In genomic region chr8:64732596-64732995, GRCm38 (mm10) we compare ENCODE assay signal across 8 mouse cellular contexts. TPM values are rescaled to one million over a fixed set of nuclear protein-coding genes. Genes with fewer than 3 reads are reported as not detected.
A peak's percentile ranks its signal among the peaks of the same experiment; 100 is the strongest.
DNase-seq lines count a peak whose midpoint lies in the region; ATAC-seq and TF ChIP-seq lines count a peak whose summit lies in the region.

No protein-coding gene starts in this region.

- H3K27me3 ChIP-seq in heart, embryonic 14.5 days (ENCODE audit: control insufficient read depth, insufficient read depth, low read length), result no peaks in the 10 kb centered on the region
- no peaks in the 10 kb centered on the region for H3K27me3 ChIP-seq in hindbrain, embryonic 13.5 days
- H3K27me3 ChIP-seq in midbrain, embryonic 13.5 days, result no peaks in the 10 kb centered on the region

- peaks cover 21% of the 10 kb centered on the region for H3K36me3 ChIP-seq in heart, embryonic 14.5 days (ENCODE audit: control insufficient read depth, insufficient read depth, low read length)
- peaks cover 22% of the 10 kb centered on the region for H3K36me3 ChIP-seq in hindbrain, embryonic 13.5 days
- H3K36me3 ChIP-seq in midbrain, embryonic 13.5 days, result peaks cover 25% of the 10 kb centered on the region

- WGBS in heart, embryonic 14.5 days, result 12% methylated on average over 9 of the region's 9 CpGs
- WGBS in bone marrow, adult 2 months, result 17% methylated on average over 9 of the region's 9 CpGs
- 13% methylated on average over 9 of the region's 9 CpGs for WGBS in hindbrain, embryonic 13.5 days
- WGBS in midbrain, embryonic 13.5 days, result 9% methylated on average over 9 of the region's 9 CpGs

- H3K9me3 ChIP-seq in heart, embryonic 14.5 days (ENCODE audit: control insufficient read depth, low read length), result no peaks in the 10 kb centered on the region
- no peaks in the 10 kb centered on the region for H3K9me3 ChIP-seq in hindbrain, embryonic 13.5 days
- no peaks in the 10 kb centered on the region for H3K9me3 ChIP-seq in midbrain, embryonic 13.5 days

- no peak for DNase-seq in heart, postnatal 10 days
- DNase-seq in frontal cortex, postnatal 36 days (ENCODE audit: low spot score in 2 of 2), result no peak
- no peak for DNase-seq in adrenal gland, postnatal 25 days
- DNase-seq in left cerebral cortex, adult 9 months (ENCODE audit: low spot score in 2 of 2), result no peak

- peak overlapping the region; percentile 70 for H3K4me2 ChIP-seq in heart, embryonic 14.5 days (ENCODE audit: low read length)
- H3K4me2 ChIP-seq in hindbrain, embryonic 13.5 days, result peak overlapping the region; percentile 81
- peak overlapping the region; percentile 66 for H3K4me2 ChIP-seq in midbrain, embryonic 13.5 days (replicated peaks)

- H3K27ac ChIP-seq in heart, embryonic 14.5 days (replicated peaks in 1 of 2; ENCODE audit: control insufficient read depth in 1 of 2, insufficient read depth in 1 of 2, low read depth in 2 of 2, low read length in 2 of 2), result no peak overlapping the region
- no peak overlapping the region for H3K27ac ChIP-seq in bone marrow, adult 2 months (ENCODE audit: control insufficient read depth, insufficient read depth, low read depth, low read length, poor library complexity)
- H3K27ac ChIP-seq in hindbrain, embryonic 13.5 days, result peak overlapping the region; percentile 93
- H3K27ac ChIP-seq in midbrain, embryonic 13.5 days, result peak overlapping the region; percentile 81

- TF ChIP-seq CTCF in bone marrow, adult 2 months (IDR thresholded peaks at IDR 0.05; ENCODE audit: control insufficient read depth, insufficient read depth, low read length), result no peak

- no peak for ATAC-seq in heart, embryonic 14.5 days (ENCODE audit: insufficient number of reproducible peaks, insufficient read depth, low FRiP score, low read depth)
- no peak for ATAC-seq in hindbrain, embryonic 13.5 days (ENCODE audit: low FRiP score)
- no peak for ATAC-seq in midbrain, embryonic 13.5 days

- peaks cover 0 to 10% of the 10 kb centered on the region in 2 experiments; a peak in 2 of 4 replicates for H3K4me1 ChIP-seq in heart, embryonic 14.5 days (ENCODE audit: control insufficient read depth in 2 of 2, insufficient read depth in 2 of 2, low read length in 2 of 2)
- peaks cover 3% of the 10 kb centered on the region; the same call in 1 of the 2 replicates for H3K4me1 ChIP-seq in bone marrow, adult 2 months (ENCODE audit: control insufficient read depth, insufficient read depth, low read length)
- peaks cover 55% of the 10 kb centered on the region for H3K4me1 ChIP-seq in hindbrain, embryonic 13.5 days (replicated peaks)
- peaks cover 56% of the 10 kb centered on the region for H3K4me1 ChIP-seq in midbrain, embryonic 13.5 days (replicated peaks)

- TF ChIP-seq POLR2A in bone marrow, adult 2 months (IDR thresholded peaks at IDR 0.05; ENCODE audit: borderline replicate concordance, control insufficient read depth, low read depth, low read length), result no peak

- peak overlapping the region; percentile 77 to 93 for H3K4me3 ChIP-seq in heart, embryonic 14.5 days (ENCODE audit: control insufficient read depth in 1 of 2, insufficient read depth in 1 of 2, low read depth in 1 of 2, low read length in 2 of 2)
- peak overlapping the region; percentile 92 for H3K4me3 ChIP-seq in bone marrow, adult 2 months (replicated peaks; ENCODE audit: control insufficient read depth, low read depth, low read length)
- H3K4me3 ChIP-seq in hindbrain, embryonic 13.5 days, result peak overlapping the region; percentile 80
- peak overlapping the region; percentile 83 for H3K4me3 ChIP-seq in midbrain, embryonic 13.5 days (replicated peaks)

- H3K9ac ChIP-seq in heart, embryonic 14.5 days (ENCODE audit: low read length), result peak overlapping the region; percentile 78
- peak overlapping the region; percentile 80 for H3K9ac ChIP-seq in hindbrain, embryonic 13.5 days
- H3K9ac ChIP-seq in midbrain, embryonic 13.5 days (replicated peaks), result peak overlapping the region; percentile 82

- intact Hi-C loops in heart, postnatal 10 days (cut with DNase I), result loop anchor here (5.0 kb wide), 1 partner anchor 115 kb away; no protein-coding TSS in a partner anchor

RNA-seq across cellular contexts. Expression of gene Msmo1, which starts 1.0 kb away (rescaled TPM):
- polyA plus RNA-seq in heart, embryonic 14.5 days (2014; fragmentation: Nextera tagmentation; extraction: Ambion mirVana), result 46.5 and 55.0 TPM in 2 replicates
- 10 to 100 TPM; 10.7 to 12.2 TPM for total RNA-seq in heart, postnatal 10 days (2021)
- 5.4 and 25.6 TPM in 2 replicates for polyA plus RNA-seq in bone marrow, adult 2 months (2011; ENCODE audit: insufficient read depth, insufficient read length, low replicate concordance, missing spikeins)
- polyA plus RNA-seq in hindbrain, embryonic 13.5 days (2015; fragmentation: Nextera tagmentation; extraction: Ambion mirVana), result 131 and 139 TPM in 2 replicates
- 155 and 168 TPM in 2 replicates for polyA plus RNA-seq in midbrain, embryonic 13.5 days (2015; fragmentation: Nextera tagmentation; extraction: Ambion mirVana)
- 398 and 532 TPM in 2 replicates for total RNA-seq in adrenal gland, postnatal 25 days (2021)

RNA-seq across cellular contexts. Expression of gene Cpe, which starts 39.7 kb away (rescaled TPM):
- 287 and 295 TPM in 2 replicates for polyA plus RNA-seq in heart, embryonic 14.5 days (2014; fragmentation: Nextera tagmentation; extraction: Ambion mirVana)
- total RNA-seq in heart, postnatal 10 days (2021), result 100 to 1,000 TPM; 243 to 249 TPM
- polyA plus RNA-seq in bone marrow, adult 2 months (2011; ENCODE audit: insufficient read depth, insufficient read length, low replicate concordance, missing spikeins), result 6.2 and 8.6 TPM in 2 replicates
- 601 and 621 TPM in 2 replicates for polyA plus RNA-seq in hindbrain, embryonic 13.5 days (2015; fragmentation: Nextera tagmentation; extraction: Ambion mirVana)
- 676 and 719 TPM in 2 replicates for polyA plus RNA-seq in midbrain, embryonic 13.5 days (2015; fragmentation: Nextera tagmentation; extraction: Ambion mirVana)
- total RNA-seq in adrenal gland, postnatal 25 days (2021), result 645 and 671 TPM in 2 replicates

Comparison
In these comparisons a context has a peak if more than half of its experiments do, and no peak if none do; other contexts are left out.
1. H3K27ac ChIP-seq: peak in hindbrain, embryonic 13.5 days (single experiment) and midbrain, embryonic 13.5 days (single experiment); none in heart, embryonic 14.5 days (0 of 2) and bone marrow, adult 2 months (single experiment).
2. RNA of gene Cpe, which starts 39.7 kb away (polyA plus RNA-seq): 676 to 719 TPM in midbrain, embryonic 13.5 days, 601 to 621 TPM in hindbrain, embryonic 13.5 days and 287 to 295 TPM in heart, embryonic 14.5 days; 6.2 to 8.6 TPM in bone marrow, adult 2 months; every median in the first group is over 10 times any median in the second.
3. Peak in every context shown above with its lines, with median percentiles within 50 percentile points of each other: H3K4me2 ChIP-seq, H3K4me3 ChIP-seq and H3K9ac ChIP-seq.